ENCODE assay signal across 21 mouse cellular contexts in the genomic region with DNA sequence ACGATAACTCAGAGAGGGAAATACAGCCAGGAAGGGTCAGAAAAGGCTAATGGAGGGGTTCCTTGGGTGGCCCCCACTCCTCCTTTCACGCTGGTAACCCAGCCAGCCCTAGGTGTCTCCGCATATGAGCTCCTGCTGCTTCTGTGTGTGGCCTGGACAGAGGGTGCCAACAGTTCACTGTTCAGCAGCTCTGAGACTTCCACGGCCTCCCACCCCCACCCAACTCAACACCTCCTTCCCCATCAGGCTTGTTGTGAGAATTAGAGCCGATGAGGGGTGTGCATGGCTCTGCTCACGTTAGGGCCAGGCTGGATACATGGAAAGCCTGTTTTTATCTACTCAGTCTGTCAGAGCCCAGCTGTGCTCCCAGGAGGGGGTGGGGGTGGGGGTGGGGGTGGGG. TPM values are rescaled to one million over a fixed set of nuclear protein-coding genes. Genes with fewer than 3 reads are reported as not detected.
DNase-seq lines count a peak whose midpoint lies in the region; ATAC-seq lines count a peak whose summit lies in the region.
"Had no signal": no experiment of that assay in that cellular context is flagged by ENCODE, and none has a peak within 500 bp of the region (broad histone marks: within the 10 kb centered on the region; RNA-seq: fewer than 3 reads in every experiment).

No protein-coding gene starts in this region.

- no peak for DNase-seq in forebrain, embryonic 11.5 days (ENCODE audit: low spot score)
- DNase-seq in cerebellum, postnatal 14 days = peak; percentile 33 to 45
- DNase-seq in heart, adult 8-10 months (ENCODE audit: low spot score) = no peak
- no peak for DNase-seq in right cerebral cortex, postnatal 25 days
- DNase-seq: gastrocnemius, postnatal 25 days; kidney, adult 8-10 months; kidney, postnatal 4 days; lung, postnatal 14 days; right cerebral cortex, postnatal 4 days; thymus, postnatal 25 days had no signal

- H3K4me1 ChIP-seq in forebrain, embryonic 13.5 days = peaks cover 46% of the 10 kb centered on the region
- 0 out of 2 replicates have a peak, but pooled peaks cover 2% of the 10 kb centered on the region for H3K4me1 ChIP-seq in forebrain, embryonic 11.5 days (replicated peaks; ENCODE audit: control insufficient read depth, insufficient read depth, low read length)
- H3K4me1 ChIP-seq in forebrain, embryonic 16.5 days (replicated peaks; ENCODE audit: control insufficient read depth, insufficient read depth, low read length) = peaks cover 52% of the 10 kb centered on the region
- peaks cover 46% of the 10 kb centered on the region for H3K4me1 ChIP-seq in midbrain, embryonic 16.5 days (ENCODE audit: control insufficient read depth, insufficient read depth, low read length)

- H3K36me3 ChIP-seq in forebrain, embryonic 13.5 days (ENCODE audit: poor library complexity, severe bottlenecking) = peaks cover 3% of the 10 kb centered on the region; the same call in 1 of the 2 replicates
- no peaks in the 10 kb centered on the region for H3K36me3 ChIP-seq in forebrain, embryonic 11.5 days (ENCODE audit: control insufficient read depth, insufficient read depth, low read length)
- H3K36me3 ChIP-seq in forebrain, embryonic 16.5 days (ENCODE audit: control insufficient read depth, insufficient read depth) = peaks cover 5% of the 10 kb centered on the region; the same call in 1 of the 2 replicates
- no peaks in the 10 kb centered on the region; the same call in 1 of the 2 replicates for H3K36me3 ChIP-seq in midbrain, embryonic 16.5 days (ENCODE audit: control insufficient read depth, insufficient read depth, low read length)
- H3K36me3 ChIP-seq: embryonic facial prominence, embryonic 10.5 days; limb, embryonic 15.5 days had no signal

- no peak for ATAC-seq in forebrain, embryonic 13.5 days
- ATAC-seq in forebrain, embryonic 11.5 days (replicated peaks; ENCODE audit: low FRiP score) = no peak
- ATAC-seq in forebrain, embryonic 16.5 days = no peak
- ATAC-seq in midbrain, embryonic 16.5 days = no peak
- ATAC-seq: Patski had no signal

- H3K4me3 ChIP-seq in forebrain, embryonic 13.5 days = no peak overlapping the region
- no peak overlapping the region for H3K4me3 ChIP-seq in forebrain, embryonic 11.5 days (ENCODE audit: low read depth, low read length)
- H3K4me3 ChIP-seq in forebrain, embryonic 16.5 days (replicated peaks; ENCODE audit: low read length) = no peak overlapping the region
- no peak overlapping the region for H3K4me3 ChIP-seq in midbrain, embryonic 16.5 days (ENCODE audit: low read depth, low read length)
- H3K4me3 ChIP-seq: embryonic facial prominence, embryonic 10.5 days; limb, embryonic 15.5 days had no signal

- H3K9ac ChIP-seq in forebrain, embryonic 13.5 days = no peak overlapping the region
- no peak overlapping the region for H3K9ac ChIP-seq in forebrain, embryonic 11.5 days (ENCODE audit: low read length)
- no peak overlapping the region for H3K9ac ChIP-seq in forebrain, embryonic 16.5 days (replicated peaks; ENCODE audit: low read depth, low read length)
- H3K9ac ChIP-seq in midbrain, embryonic 16.5 days (ENCODE audit: low read depth, low read length) = no peak overlapping the region
- H3K9ac ChIP-seq: limb, embryonic 15.5 days had no signal

- WGBS in forebrain, embryonic 13.5 days = 40% methylated on average over 6 of the region's 6 CpGs
- WGBS in forebrain, embryonic 11.5 days = 46% methylated on average over 6 of the region's 6 CpGs
- WGBS in forebrain, embryonic 16.5 days = 37% methylated on average over 6 of the region's 6 CpGs
- 36% methylated on average over 6 of the region's 6 CpGs for WGBS in midbrain, embryonic 16.5 days

- H3K9me3 ChIP-seq in forebrain, embryonic 13.5 days (replicated peaks) = no peaks in the 10 kb centered on the region
- no peaks in the 10 kb centered on the region for H3K9me3 ChIP-seq in forebrain, embryonic 11.5 days (ENCODE audit: control insufficient read depth, low read length)
- H3K9me3 ChIP-seq in forebrain, embryonic 16.5 days (ENCODE audit: control insufficient read depth, low read length) = no peaks in the 10 kb centered on the region
- H3K9me3 ChIP-seq in midbrain, embryonic 16.5 days (replicated peaks; ENCODE audit: control insufficient read depth, low read length, poor library complexity, severe bottlenecking) = no peaks in the 10 kb centered on the region
- H3K9me3 ChIP-seq: embryonic facial prominence, embryonic 10.5 days; limb, embryonic 15.5 days had no signal

- H3K27ac ChIP-seq in forebrain, embryonic 13.5 days = peak overlapping the region; percentile 48; the same call in 1 of the 2 replicates
- no peak overlapping the region for H3K27ac ChIP-seq in forebrain, embryonic 11.5 days (ENCODE audit: low read depth, low read length)
- no peak overlapping the region for H3K27ac ChIP-seq in forebrain, embryonic 16.5 days (ENCODE audit: low read length)
- no peak overlapping the region for H3K27ac ChIP-seq in midbrain, embryonic 16.5 days (ENCODE audit: low read length)
- H3K27ac ChIP-seq: embryonic facial prominence, embryonic 10.5 days; limb, embryonic 15.5 days had no signal

- peak overlapping the region; percentile 38 for H3K4me2 ChIP-seq in forebrain, embryonic 13.5 days
- H3K4me2 ChIP-seq in forebrain, embryonic 11.5 days (ENCODE audit: low read depth, low read length, severe bottlenecking) = no peak overlapping the region
- peak overlapping the region; percentile 31 for H3K4me2 ChIP-seq in forebrain, embryonic 16.5 days (ENCODE audit: low read length)
- peak overlapping the region; percentile 21; the same call in 1 of the 2 replicates for H3K4me2 ChIP-seq in midbrain, embryonic 16.5 days (ENCODE audit: low read length)
- H3K4me2 ChIP-seq: limb, embryonic 15.5 days had no signal

- H3K27me3 ChIP-seq in forebrain, embryonic 13.5 days = peaks cover 9% of the 10 kb centered on the region
- peaks cover 11% of the 10 kb centered on the region for H3K27me3 ChIP-seq in forebrain, embryonic 11.5 days (ENCODE audit: control insufficient read depth, insufficient read depth, low read length)
- H3K27me3 ChIP-seq in forebrain, embryonic 16.5 days (replicated peaks; ENCODE audit: control insufficient read depth, insufficient read depth, low read length) = no peaks in the 10 kb centered on the region
- peaks cover under 1% of the 10 kb centered on the region; the same call in 1 of the 2 replicates for H3K27me3 ChIP-seq in midbrain, embryonic 16.5 days (ENCODE audit: control insufficient read depth, insufficient read depth, low read depth, low read length)

RNA-seq across cellular contexts. Expression of a gene that starts 3.6 kb away (rescaled TPM):
- polyA plus RNA-seq in forebrain, embryonic 13.5 days (2015; fragmentation: Nextera tagmentation; extraction: Ambion mirVana) = 3.5 TPM in 2 replicates
- 8.2 and 13.5 TPM in 2 replicates for polyA plus RNA-seq in forebrain, embryonic 11.5 days (2014; fragmentation: Nextera tagmentation; extraction: Ambion mirVana)
- 6.2 and 7.1 TPM in 2 replicates for polyA plus RNA-seq in forebrain, embryonic 16.5 days (2015; fragmentation: Nextera tagmentation; extraction: Ambion mirVana)
- 5.5 and 6.6 TPM in 2 replicates for polyA plus RNA-seq in midbrain, embryonic 16.5 days (2015; fragmentation: Nextera tagmentation; extraction: Ambion mirVana)
- total RNA-seq in heart, adult 8-10 months (2022) = under 1 TPM in 1 of 4 experiments, not detected in 3; 0.16 TPM
- total RNA-seq: gastrocnemius, postnatal 25 days; megakaryocyte-erythroid progenitor cell, adult 5-6 weeks had no signal
- polyA plus RNA-seq: liver, embryonic 16.5 days had no signal

RNA-seq across cellular contexts. Expression of a gene that starts 20.3 kb away (rescaled TPM):
- polyA plus RNA-seq in forebrain, embryonic 13.5 days (2015; fragmentation: Nextera tagmentation; extraction: Ambion mirVana) = 9.1 and 10.6 TPM in 2 replicates
- 1.3 and 2.6 TPM in 2 replicates for polyA plus RNA-seq in forebrain, embryonic 11.5 days (2014; fragmentation: Nextera tagmentation; extraction: Ambion mirVana)
- 27.1 and 37.0 TPM in 2 replicates for polyA plus RNA-seq in forebrain, embryonic 16.5 days (2015; fragmentation: Nextera tagmentation; extraction: Ambion mirVana)
- polyA plus RNA-seq in midbrain, embryonic 16.5 days (2015; fragmentation: Nextera tagmentation; extraction: Ambion mirVana) = 68.2 and 97.6 TPM in 2 replicates
- total RNA-seq in heart, adult 8-10 months (2022) = under 1 TPM in 1 of 4 experiments, not detected in 3; 0.46 TPM
- total RNA-seq: gastrocnemius, postnatal 25 days; megakaryocyte-erythroid progenitor cell, adult 5-6 weeks had no signal
- polyA plus RNA-seq: heart, postnatal 0 days; liver, embryonic 16.5 days; Patski had no signal

RNA-seq across cellular contexts. Expression of a gene that starts 37.7 kb away (rescaled TPM):
- polyA plus RNA-seq in forebrain, embryonic 13.5 days (2015; fragmentation: Nextera tagmentation; extraction: Ambion mirVana) = not detected in 2 replicates
- polyA plus RNA-seq in forebrain, embryonic 11.5 days (2014; fragmentation: Nextera tagmentation; extraction: Ambion mirVana) = not detected in 2 replicates
- polyA plus RNA-seq in forebrain, embryonic 16.5 days (2015; fragmentation: Nextera tagmentation; extraction: Ambion mirVana) = not detected in 2 replicates
- polyA plus RNA-seq in midbrain, embryonic 16.5 days (2015; fragmentation: Nextera tagmentation; extraction: Ambion mirVana) = not detected in 2 replicates
- not detected for total RNA-seq in heart, adult 8-10 months (2022)
- total RNA-seq: gastrocnemius, postnatal 25 days; layer of hippocampus, postnatal 25 days; left cerebral cortex, postnatal 14 days; megakaryocyte-erythroid progenitor cell, adult 5-6 weeks had no signal
- polyA plus RNA-seq: embryonic facial prominence, embryonic 10.5 days; heart, postnatal 0 days; limb, embryonic 15.5 days; liver, embryonic 16.5 days; Patski had no signal

RNA-seq across cellular contexts. Expression of a gene that starts 43.1 kb away (rescaled TPM):
- 11.9 and 15.0 TPM in 2 replicates for polyA plus RNA-seq in forebrain, embryonic 13.5 days (2015; fragmentation: Nextera tagmentation; extraction: Ambion mirVana)
- polyA plus RNA-seq in forebrain, embryonic 11.5 days (2014; fragmentation: Nextera tagmentation; extraction: Ambion mirVana) = 6.9 and 8.1 TPM in 2 replicates
- 18.6 and 29.7 TPM in 2 replicates for polyA plus RNA-seq in forebrain, embryonic 16.5 days (2015; fragmentation: Nextera tagmentation; extraction: Ambion mirVana)
- polyA plus RNA-seq in midbrain, embryonic 16.5 days (2015; fragmentation: Nextera tagmentation; extraction: Ambion mirVana) = 60.1 and 67.7 TPM in 2 replicates
- total RNA-seq in heart, adult 8-10 months (2022) = 10 to 100 TPM; 14.0 to 24.3 (median 18.1) TPM
- total RNA-seq: megakaryocyte-erythroid progenitor cell, adult 5-6 weeks had no signal

RNA-seq across cellular contexts. Expression of a gene that starts 44.8 kb away (rescaled TPM):
- polyA plus RNA-seq in forebrain, embryonic 13.5 days (2015; fragmentation: Nextera tagmentation; extraction: Ambion mirVana) = 0.05 TPM in 1 of 2 replicates, not detected in the other
- polyA plus RNA-seq in forebrain, embryonic 11.5 days (2014; fragmentation: Nextera tagmentation; extraction: Ambion mirVana) = not detected in 2 replicates
- polyA plus RNA-seq in forebrain, embryonic 16.5 days (2015; fragmentation: Nextera tagmentation; extraction: Ambion mirVana) = 0.16 and 0.25 TPM in 2 replicates
- 0.22 and 0.36 TPM in 2 replicates for polyA plus RNA-seq in midbrain, embryonic 16.5 days (2015; fragmentation: Nextera tagmentation; extraction: Ambion mirVana)
- not detected for total RNA-seq in heart, adult 8-10 months (2022)
- total RNA-seq: gastrocnemius, postnatal 25 days; megakaryocyte-erythroid progenitor cell, adult 5-6 weeks had no signal
- polyA plus RNA-seq: heart, postnatal 0 days; limb, embryonic 15.5 days; Patski had no signal

Comparison
In these comparisons a context has a peak if more than half of its experiments do, and no peak if none do; other contexts are left out.
1. DNase-seq: peak in cerebellum, postnatal 14 days (2 of 2); none in forebrain, embryonic 11.5 days (single experiment), heart, adult 8-10 months (single experiment) and right cerebral cortex, postnatal 25 days (single experiment).